7 mouse cellular contexts compared by ENCODE assay signal in genomic region chr3:85703141-85703882, GRCm38 (mm10).
DNase-seq lines count a peak whose midpoint lies in the region; ATAC-seq lines count a peak whose summit lies in the region.

No protein-coding gene starts in this region.

- no peak for DNase-seq in hindbrain, embryonic 10.5 days (ENCODE audit: low spot score)
- no peak for DNase-seq in neural tube, embryonic 11.5 days (ENCODE audit: low spot score)
- no peak for DNase-seq in neural tube, embryonic 10.5 days (ENCODE audit: extremely low spot score, low spot score)
- DNase-seq in cerebellum, postnatal 10 days, result peak; percentile 48 to 56
- no peak for DNase-seq in testis, postnatal 10 days (ENCODE audit: low spot score)
- DNase-seq in yolk sac, embryonic 10.5 days (ENCODE audit: low spot score), result no peak

- no peak overlapping the region for H3K4me2 ChIP-seq in hindbrain, embryonic 16.5 days (ENCODE audit: low read length)
- no peak overlapping the region for H3K4me2 ChIP-seq in neural tube, embryonic 11.5 days (ENCODE audit: low read depth)

- peaks cover 7% of the 10 kb centered on the region for H3K4me1 ChIP-seq in hindbrain, embryonic 10.5 days (replicated peaks)
- peaks cover 5% of the 10 kb centered on the region; the same call in 1 of the 2 replicates for H3K4me1 ChIP-seq in hindbrain, embryonic 16.5 days (ENCODE audit: control insufficient read depth, insufficient read depth, low read depth, low read length)
- H3K4me1 ChIP-seq in neural tube, embryonic 11.5 days (ENCODE audit: control insufficient read depth, insufficient read depth, low read length), result no peaks in the 10 kb centered on the region

- 0 out of 2 replicates have a peak overlapping the region, but pooled peaks have one; percentile 18 for H3K27ac ChIP-seq in hindbrain, embryonic 10.5 days
- H3K27ac ChIP-seq in hindbrain, embryonic 16.5 days (ENCODE audit: low read depth, low read length), result no peak overlapping the region
- no peak overlapping the region for H3K27ac ChIP-seq in neural tube, embryonic 11.5 days (ENCODE audit: low read depth, low read length)

- H3K27me3 ChIP-seq in hindbrain, embryonic 10.5 days (ENCODE audit: insufficient read depth, poor library complexity, severe bottlenecking), result no peaks in the 10 kb centered on the region
- no peaks in the 10 kb centered on the region for H3K27me3 ChIP-seq in hindbrain, embryonic 16.5 days (replicated peaks; ENCODE audit: control insufficient read depth, insufficient read depth, low read length)
- no peaks in the 10 kb centered on the region for H3K27me3 ChIP-seq in neural tube, embryonic 11.5 days (ENCODE audit: control insufficient read depth, insufficient read depth, low read length)

- no peaks in the 10 kb centered on the region for H3K9me3 ChIP-seq in hindbrain, embryonic 10.5 days
- H3K9me3 ChIP-seq in hindbrain, embryonic 16.5 days (ENCODE audit: control insufficient read depth, low read length), result no peaks in the 10 kb centered on the region
- no peaks in the 10 kb centered on the region for H3K9me3 ChIP-seq in neural tube, embryonic 11.5 days (ENCODE audit: control insufficient read depth, low read length)

- 53% methylated on average over 6 of the region's 6 CpGs for WGBS in hindbrain, embryonic 10.5 days
- WGBS in hindbrain, embryonic 16.5 days, result 39% methylated on average over 6 of the region's 6 CpGs
- WGBS in neural tube, embryonic 11.5 days, result 50% methylated on average over 6 of the region's 6 CpGs

- H3K9ac ChIP-seq in hindbrain, embryonic 16.5 days (ENCODE audit: low read depth, low read length), result no peak overlapping the region
- peak overlapping the region; percentile 22; the same call in 1 of the 2 replicates for H3K9ac ChIP-seq in neural tube, embryonic 11.5 days (ENCODE audit: low read length)

- H3K36me3 ChIP-seq in hindbrain, embryonic 10.5 days, result no peaks in the 10 kb centered on the region
- no peaks in the 10 kb centered on the region for H3K36me3 ChIP-seq in hindbrain, embryonic 16.5 days (ENCODE audit: control insufficient read depth, insufficient read depth, low read length)
- H3K36me3 ChIP-seq in neural tube, embryonic 11.5 days (ENCODE audit: control insufficient read depth, insufficient read depth, low read length), result no peaks in the 10 kb centered on the region

- ATAC-seq in hindbrain, embryonic 16.5 days, result no peak
- ATAC-seq in neural tube, embryonic 11.5 days (ENCODE audit: insufficient read depth, low FRiP score, low TSS enrichment), result no peak

- no peak overlapping the region for H3K4me3 ChIP-seq in hindbrain, embryonic 10.5 days
- H3K4me3 ChIP-seq in hindbrain, embryonic 16.5 days (ENCODE audit: low read length), result no peak overlapping the region
- no peak overlapping the region for H3K4me3 ChIP-seq in neural tube, embryonic 11.5 days (ENCODE audit: low read depth, low read length)

Comparison
In these comparisons a context has a peak if more than half of its experiments do, and no peak if none do; other contexts are left out.
1. DNase-seq: peak in cerebellum, postnatal 10 days (2 of 2); none in hindbrain, embryonic 10.5 days (single experiment), neural tube, embryonic 11.5 days (single experiment), neural tube, embryonic 10.5 days (single experiment), testis, postnatal 10 days (single experiment) and yolk sac, embryonic 10.5 days (single experiment).